22 mouse cellular contexts compared by ENCODE assay signal in the genomic region with DNA sequence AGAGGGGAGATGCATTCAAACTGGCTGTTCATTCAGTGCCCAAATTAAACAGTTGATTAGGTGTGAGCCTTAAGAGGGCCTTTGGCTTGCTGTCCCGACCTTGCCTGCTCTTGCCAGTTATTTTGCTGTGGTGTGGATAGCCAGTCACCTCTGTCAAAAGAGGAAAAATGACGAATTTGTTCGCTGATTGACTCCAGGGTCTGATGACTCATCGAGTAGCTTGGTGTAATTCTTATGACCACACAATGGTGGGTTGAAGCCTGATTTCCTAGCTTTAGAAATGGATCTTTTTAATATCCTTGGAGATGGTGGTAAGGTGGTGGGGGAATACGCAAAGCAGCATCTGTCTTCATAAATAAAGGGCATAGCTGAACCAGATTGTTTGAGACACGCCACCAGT.
DNase-seq lines count a peak whose midpoint lies in the region; ATAC-seq and TF ChIP-seq lines count a peak whose summit lies in the region.
"Had no signal": no experiment of that assay in that cellular context is flagged by ENCODE, and none has a peak within 500 bp of the region (broad histone marks: within the 10 kb centered on the region; RNA-seq: fewer than 3 reads in every experiment).

No protein-coding gene starts in this region.

- H3K79me3 ChIP-seq in C2C12 (ENCODE audit: low read depth), result no peaks in the 10 kb centered on the region

- H3K27ac ChIP-seq in kidney, embryonic 15.5 days, result no peak overlapping the region
- no peak overlapping the region for H3K27ac ChIP-seq in forebrain, embryonic 12.5 days
- H3K27ac ChIP-seq: embryonic facial prominence, embryonic 10.5 days; embryonic facial prominence, embryonic 12.5 days had no signal

- intact Hi-C loops in heart, postnatal 10 days (cut with DNase I), result no loop called here

- H3K36me3 ChIP-seq in C2C12 (ENCODE audit: control insufficient read depth, insufficient read depth), result no peaks in the 10 kb centered on the region
- H3K36me3 ChIP-seq in kidney, embryonic 15.5 days, result no peaks in the 10 kb centered on the region
- no peaks in the 10 kb centered on the region for H3K36me3 ChIP-seq in forebrain, embryonic 12.5 days (replicated peaks)
- H3K36me3 ChIP-seq: embryonic facial prominence, embryonic 10.5 days; embryonic facial prominence, embryonic 12.5 days had no signal

- H3ac ChIP-seq in C2C12 (ENCODE audit: control insufficient read depth, insufficient read length, low read depth), result no peak overlapping the region

- no peak overlapping the region for H3K4me2 ChIP-seq in kidney, embryonic 15.5 days
- H3K4me2 ChIP-seq in forebrain, embryonic 12.5 days, result no peak overlapping the region
- H3K4me2 ChIP-seq: embryonic facial prominence, embryonic 12.5 days had no signal

- no peak for TF ChIP-seq CTCF in C2C12 (IDR thresholded peaks at IDR 0.05; ENCODE audit: control insufficient read depth, insufficient read depth, insufficient read length)

- no peak overlapping the region for H3K9ac ChIP-seq in kidney, embryonic 15.5 days
- H3K9ac ChIP-seq in forebrain, embryonic 12.5 days, result no peak overlapping the region
- H3K9ac ChIP-seq: embryonic facial prominence, embryonic 12.5 days had no signal

- H3K27me3 ChIP-seq in C2C12 (ENCODE audit: control insufficient read depth, insufficient read depth, insufficient read length), result no peaks in the 10 kb centered on the region
- no peaks in the 10 kb centered on the region for H3K27me3 ChIP-seq in kidney, embryonic 15.5 days
- no peaks in the 10 kb centered on the region for H3K27me3 ChIP-seq in forebrain, embryonic 12.5 days
- H3K27me3 ChIP-seq: embryonic facial prominence, embryonic 12.5 days; Patski had no signal

- no peaks in the 10 kb centered on the region for H3K9me3 ChIP-seq in kidney, embryonic 15.5 days (replicated peaks)
- H3K9me3 ChIP-seq in forebrain, embryonic 12.5 days, result no peaks in the 10 kb centered on the region
- H3K9me3 ChIP-seq: embryonic facial prominence, embryonic 10.5 days; embryonic facial prominence, embryonic 12.5 days had no signal

- H3K4me1 ChIP-seq in kidney, embryonic 15.5 days, result 0 out of 2 replicates have a peak, but pooled peaks cover 2% of the 10 kb centered on the region
- no peaks in the 10 kb centered on the region for H3K4me1 ChIP-seq in forebrain, embryonic 12.5 days
- H3K4me1 ChIP-seq: embryonic facial prominence, embryonic 10.5 days; embryonic facial prominence, embryonic 12.5 days had no signal

- WGBS in kidney, embryonic 15.5 days, result 83% methylated on average over 6 of the region's 6 CpGs
- WGBS in forebrain, embryonic 12.5 days, result 87% methylated on average over 6 of the region's 6 CpGs

- ATAC-seq in kidney, embryonic 15.5 days (replicated peaks; ENCODE audit: low FRiP score), result no peak
- no peak for ATAC-seq in forebrain, embryonic 12.5 days (ENCODE audit: low FRiP score)
- ATAC-seq: activated CD4-positive, CD25-positive, alpha-beta regulatory T cell, adult 4 months; forebrain, embryonic 14.5 days; forebrain, embryonic 16.5 days; Patski had no signal

- no peak overlapping the region for H3K4me3 ChIP-seq in C2C12 (ENCODE audit: insufficient read depth, poor library complexity, severe bottlenecking)
- no peak overlapping the region for H3K4me3 ChIP-seq in kidney, embryonic 15.5 days (replicated peaks)
- no peak overlapping the region for H3K4me3 ChIP-seq in forebrain, embryonic 12.5 days (replicated peaks)
- H3K4me3 ChIP-seq: embryonic facial prominence, embryonic 10.5 days; embryonic facial prominence, embryonic 12.5 days had no signal

- peak; percentile 15 to 16 for DNase-seq in heart, postnatal 10 days
- DNase-seq in heart, adult 8-10 months (ENCODE audit: low spot score), result no peak
- peak; percentile 59 for DNase-seq in 3T3-L1 (ENCODE audit: low read depth, low spot score)
- no peak for DNase-seq in retina, embryonic 14.5 days (ENCODE audit: low spot score)
- DNase-seq: adrenal gland, adult 8-10 months; adrenal gland, postnatal 14 days; adrenal gland, postnatal 36 days; B cell, adult 2 months; cerebellum, adult 11-12 months; cerebellum, adult 2 months; cerebellum, adult 9-10 months; cerebellum, postnatal 10 days; cerebellum, postnatal 25 days had no signal

- H3K79me2 ChIP-seq in C2C12 (ENCODE audit: control insufficient read depth, insufficient read depth), result no peaks in the 10 kb centered on the region

TF ChIP-seq in C2C12, 6 proteins besides CTCF, POLR2A, EP300 and RAD21:
- peak; percentile 11 for TF ChIP-seq FOSL1 (IDR thresholded peaks at IDR 0.05; ENCODE audit: insufficient read depth, low read length, poor library complexity, severe bottlenecking)
- no peak for TF ChIP-seq MAX (IDR thresholded peaks at IDR 0.05)

Comparison
In these comparisons a context has a peak if more than half of its experiments do, and no peak if none do; other contexts are left out.
1. DNase-seq: peak in heart, postnatal 10 days (2 of 2) and 3T3-L1 (single experiment); none in heart, adult 8-10 months (single experiment) and retina, embryonic 14.5 days (single experiment).